Mouse (Mus musculus): ENCODE results near the gene Mfsd2a.

DNA sequence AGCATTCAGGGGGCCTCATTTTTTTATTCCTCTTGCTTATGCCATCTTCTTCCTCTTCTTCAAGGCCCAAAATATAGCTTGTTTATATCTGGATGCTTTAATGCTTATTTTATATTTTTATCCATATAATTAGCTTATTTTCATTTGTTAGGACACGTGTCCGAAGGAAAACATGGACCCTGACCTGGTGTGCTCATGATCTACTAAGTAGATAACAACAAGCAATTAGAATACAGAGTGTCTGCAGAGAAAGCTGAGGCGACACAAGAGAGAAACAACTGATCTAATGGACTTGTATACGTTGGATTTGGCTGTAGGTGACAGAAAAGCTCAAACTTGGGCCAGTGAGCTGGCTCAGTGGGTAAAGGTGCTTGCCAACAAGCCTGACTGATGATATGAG is 15.9 kb upstream of the Mfsd2a start:
- TF ChIP-seq CTCF (IDR thresholded peaks at IDR 0.05; ENCODE audit: low read depth) = no peak
- no peak for TF ChIP-seq EP300 (IDR thresholded peaks at IDR 0.05; ENCODE audit: low read depth)
